Mouse (Mus musculus): ENCODE measurements around the gene Pla2g12b. TPM values are rescaled to one million over a fixed set of nuclear protein-coding genes. Genes with fewer than 3 reads are reported as not detected.

The Pla2g12b gene
- total and polyA plus RNA-seq, 3 experiments = not detected

DNA sequence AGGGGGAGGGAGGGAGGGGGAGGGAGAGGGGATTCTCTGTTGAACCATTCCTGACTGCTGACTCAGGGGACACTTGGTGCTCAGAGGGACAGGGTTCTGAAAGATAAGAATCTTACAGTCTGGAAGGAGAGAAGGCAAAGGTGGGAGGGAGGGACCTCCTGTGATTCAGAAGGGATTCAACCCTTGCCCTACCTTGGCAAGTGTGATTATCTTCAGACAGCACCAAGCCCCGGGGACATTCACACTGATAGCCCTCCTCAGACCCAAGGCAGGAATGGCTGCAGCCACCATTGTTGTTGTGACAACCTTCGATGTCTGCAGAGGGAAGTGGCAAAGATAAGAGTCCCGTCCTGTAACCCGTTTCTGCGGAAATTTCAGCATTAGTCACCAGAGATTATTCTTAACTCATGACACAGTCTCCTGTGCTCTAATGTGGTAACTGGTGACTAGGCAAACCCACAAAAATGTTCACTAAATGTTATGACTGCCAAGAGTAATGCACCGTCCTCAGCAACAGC, 27.3 kb downstream of the Pla2g12b start (continued):
- TF ChIP-seq SIN3A (IDR thresholded peaks at IDR 0.05; ENCODE audit: low read length) = peak; percentile 71
- peak; percentile 77 for TF ChIP-seq TAL1 (IDR thresholded peaks at IDR 0.05; ENCODE audit: low read length)
- TF ChIP-seq MAX (IDR thresholded peaks at IDR 0.05; ENCODE audit: low read length) = peak; percentile 44; the same call in 1 of the 2 replicates
- no peak for TF ChIP-seq POLR2AphosphoS5 (IDR thresholded peaks at IDR 0.05; ENCODE audit: borderline replicate concordance, low read depth, low read length)
- peak; percentile 57; the same call in 1 of the 2 replicates for TF ChIP-seq MAFK (IDR thresholded peaks at IDR 0.05; ENCODE audit: borderline replicate concordance, low read depth, low read length)
- TF ChIP-seq ZMIZ1 (IDR thresholded peaks at IDR 0.05; ENCODE audit: low read depth, low read length) = no peak
- no peak for TF ChIP-seq CHD1 (IDR thresholded peaks at IDR 0.05; ENCODE audit: low read depth, low read length)
- TF ChIP-seq BHLHE40 (IDR thresholded peaks at IDR 0.05; ENCODE audit: borderline replicate concordance, low read depth, low read length) = 0 out of 2 replicates have a peak, but pooled peaks have one; percentile 6
- no peak for TF ChIP-seq ZKSCAN1 (IDR thresholded peaks at IDR 0.05; ENCODE audit: low read depth, low read length)
- TF ChIP-seq POLR2A (IDR thresholded peaks at IDR 0.05; ENCODE audit: control insufficient read depth in 1 of 2, insufficient read depth in 1 of 2, low read depth in 1 of 2, low read length in 2 of 2, poor library complexity in 1 of 2) = no peak

DNA sequence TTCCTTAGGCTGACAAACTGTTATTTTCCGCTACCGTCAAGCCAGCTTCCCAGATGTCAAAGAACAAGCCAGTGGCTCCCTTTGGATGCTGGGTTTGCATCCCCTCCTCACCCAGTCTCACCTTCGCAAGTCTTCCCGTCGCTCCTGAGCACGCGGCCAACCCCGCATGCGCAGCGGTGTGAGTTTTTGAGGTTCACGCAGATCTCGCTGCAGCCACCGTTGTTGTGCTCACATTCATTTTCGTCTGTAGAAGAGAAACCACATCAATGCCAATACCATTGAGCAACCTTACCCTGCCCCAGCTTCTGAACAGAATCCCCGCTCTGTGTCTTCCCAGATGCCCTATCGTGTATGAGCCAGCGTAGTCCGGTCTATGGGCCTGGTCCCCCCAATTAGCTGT, 32.3 kb downstream of the Pla2g12b start:
- Histone ChIP-seq H3K27me3 (ENCODE audit: control insufficient read depth in 1 of 2, insufficient read depth in 2 of 2, low read length in 2 of 2) (no peaks in the 10 kb centered on the region), H3K79me2 (ENCODE audit: control insufficient read depth, insufficient read depth, low read length, poor library complexity) (no peaks in the 10 kb centered on the region), H3K36me3 (ENCODE audit: control insufficient read depth in 1 of 2, insufficient read depth in 2 of 2, low read length in 2 of 2) (peaks cover 0 to 8% of the 10 kb centered on the region in 2 experiments; a peak in 2 of 4 replicates), H3K4me1 (ENCODE audit: control insufficient read depth in 1 of 2, insufficient read depth in 2 of 2, low read length in 2 of 2) (peaks cover 6 to 12% of the 10 kb centered on the region in 2 experiments), H3K9me3 (replicated peaks; ENCODE audit: insufficient read depth, low read length) (no peaks in the 10 kb centered on the region), H3K27ac (ENCODE audit: control insufficient read depth, low read depth, low read length) (no peak overlapping the region), H3K9ac (ENCODE audit: control insufficient read depth, low read depth, low read length, poor library complexity, severe bottlenecking) (no peak overlapping the region), H3K4me3 (ENCODE audit: control insufficient read depth in 1 of 2, insufficient read depth in 1 of 2, low read depth in 2 of 2, low read length in 2 of 2) (no peak overlapping the region)
- DNase-seq (ENCODE audit: low read depth, low spot score) = no peak
- no peak for TF ChIP-seq KAT2A (conservative IDR thresholded peaks at IDR 0.05; ENCODE audit: low read depth, low read length)
- TF ChIP-seq NELFE (IDR thresholded peaks at IDR 0.05; ENCODE audit: low read depth, low read length) = no peak
- TF ChIP-seq GABPA (IDR thresholded peaks at IDR 0.05; ENCODE audit: low read depth, low read length) = no peak
- TF ChIP-seq ZNF384 (IDR thresholded peaks at IDR 0.05; ENCODE audit: low read depth, low read length) = no peak
- no peak for TF ChIP-seq EP300 (IDR thresholded peaks at IDR 0.05; ENCODE audit: low read depth in 1 of 2, low read length in 2 of 2)

- Histone ChIP-seq H3K79me2 (ENCODE audit: control insufficient read depth, insufficient read depth, low read length, poor library complexity) (no peaks in the 10 kb centered on the region), H3K27ac (ENCODE audit: control insufficient read depth, low read depth, low read length) (no peak overlapping the region), H3K36me3 (ENCODE audit: control insufficient read depth in 1 of 2, insufficient read depth in 2 of 2, low read length in 2 of 2) (no peaks in the 10 kb centered on the region), H3K27me3 (ENCODE audit: control insufficient read depth in 1 of 2, insufficient read depth in 2 of 2, low read length in 2 of 2) (no peaks in the 10 kb centered on the region), H3K4me1 (ENCODE audit: control insufficient read depth in 1 of 2, insufficient read depth in 2 of 2, low read length in 2 of 2) (peaks cover 0 to 3% of the 10 kb centered on the region in 2 experiments; a peak in 2 of 4 replicates), H3K9ac (ENCODE audit: control insufficient read depth, low read depth, low read length, poor library complexity, severe bottlenecking) (no peak overlapping the region), H3K4me3 (ENCODE audit: control insufficient read depth in 1 of 2, insufficient read depth in 1 of 2, low read depth in 2 of 2, low read length in 2 of 2) (no peak overlapping the region), H3K9me3 (replicated peaks; ENCODE audit: insufficient read depth, low read length) (no peaks in the 10 kb centered on the region)
- no peak for DNase-seq (ENCODE audit: low read depth, low spot score)
- TF ChIP-seq GATA1 (IDR thresholded peaks at IDR 0.05; ENCODE audit: low read depth, low read length) = no peak
- TF ChIP-seq CHD1 (IDR thresholded peaks at IDR 0.05; ENCODE audit: low read depth, low read length) = no peak
- no peak for TF ChIP-seq NELFE (IDR thresholded peaks at IDR 0.05; ENCODE audit: low read depth, low read length)
- TF ChIP-seq USF1 (IDR thresholded peaks at IDR 0.05; ENCODE audit: low read depth, low read length) = no peak
- no peak for TF ChIP-seq POLR2A (IDR thresholded peaks at IDR 0.05; ENCODE audit: control insufficient read depth in 1 of 2, insufficient read depth in 1 of 2, low read depth in 1 of 2, low read length in 2 of 2, poor library complexity in 1 of 2)
- no peak for TF ChIP-seq TAL1 (IDR thresholded peaks at IDR 0.05; ENCODE audit: low read length)
Measured at GRCm38 (mm10) chr10:59438651-59439050, 35.2 kb downstream of the Pla2g12b start.
